Mouse (Mus musculus): ENCODE measurements around the gene Ciao2a. TPM values are rescaled to one million over a fixed set of nuclear protein-coding genes. Genes with fewer than 3 reads are reported as not detected.

The Ciao2a gene
- polyA plus RNA-seq, 1 experiment = 7.4 TPM

DNA sequence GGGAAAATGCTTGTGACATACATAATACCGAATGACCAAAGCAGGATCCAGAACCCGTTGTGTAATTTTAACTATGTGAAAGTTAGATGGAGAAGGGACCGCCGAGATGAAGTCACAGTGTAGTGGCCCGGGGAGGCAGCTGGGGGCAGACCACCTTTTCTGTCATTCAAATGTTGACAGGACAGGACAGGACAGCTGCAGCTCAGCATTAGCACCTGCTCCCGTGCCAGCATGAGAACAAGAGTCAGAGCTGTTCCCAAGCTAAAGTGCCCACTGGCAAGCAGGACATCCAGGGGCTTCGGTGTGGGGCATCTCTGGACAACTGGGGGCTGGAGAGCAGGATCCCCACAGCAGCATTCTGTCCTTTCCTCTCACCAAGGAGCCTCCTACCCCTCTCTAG is 39.3 kb upstream of the Ciao2a start:
- no peak for DNase-seq (ENCODE audit: low read depth in 1 of 2, low spot score in 2 of 2)
- Histone ChIP-seq H3K4me1 (ENCODE audit: control insufficient read depth, insufficient read depth, insufficient read length) (no peaks in the 10 kb centered on the region), H3K27ac (ENCODE audit: insufficient read depth, low read length) (no peak overlapping the region), H3K27me3 (ENCODE audit: control insufficient read depth, insufficient read depth, low read length) (no peaks in the 10 kb centered on the region), H3K36me3 (ENCODE audit: control insufficient read depth, insufficient read depth, low read length) (peaks cover 20% of the 10 kb centered on the region), H3K4me3 (ENCODE audit: extremely low read depth, insufficient read depth, insufficient read length) (no peak overlapping the region)
- WGBS = 95% methylated on average over 7 of the region's 7 CpGs
- TF ChIP-seq CTCF (IDR thresholded peaks at IDR 0.05; ENCODE audit: extremely low read depth, insufficient read depth, insufficient read length, insufficient replicate concordance) = no peak
- no peak for TF ChIP-seq POLR2A (IDR thresholded peaks at IDR 0.05; ENCODE audit: low read depth, low read length)

GRCm38 (mm10) chr9:66088411-66088810 is 38.0 kb upstream of the Ciao2a start:
- TF ChIP-seq CTCF (IDR thresholded peaks at IDR 0.05; ENCODE audit: extremely low read depth, insufficient read depth, insufficient read length, insufficient replicate concordance) = peak; percentile 48; the same call in 1 of the 2 replicates
- no peak for TF ChIP-seq POLR2A (IDR thresholded peaks at IDR 0.05; ENCODE audit: low read depth, low read length)
- Histone ChIP-seq H3K4me3 (ENCODE audit: extremely low read depth, insufficient read depth, insufficient read length) (no peak overlapping the region), H3K4me1 (ENCODE audit: control insufficient read depth, insufficient read depth, insufficient read length) (no peaks in the 10 kb centered on the region), H3K36me3 (ENCODE audit: control insufficient read depth, insufficient read depth, low read length) (peaks cover 32% of the 10 kb centered on the region), H3K27me3 (ENCODE audit: control insufficient read depth, insufficient read depth, low read length) (no peaks in the 10 kb centered on the region), H3K27ac (ENCODE audit: insufficient read depth, low read length) (no peak overlapping the region)
- 67% methylated on average over 4 of the region's 4 CpGs for WGBS
- peak in 1 of 2 experiments; percentile 29 for DNase-seq (ENCODE audit: low read depth in 1 of 2, low spot score in 2 of 2)

- no peak for TF ChIP-seq CTCF (IDR thresholded peaks at IDR 0.05; ENCODE audit: extremely low read depth, insufficient read depth, insufficient read length, insufficient replicate concordance)
- no peak for TF ChIP-seq POLR2A (IDR thresholded peaks at IDR 0.05; ENCODE audit: low read depth, low read length)
- Histone ChIP-seq H3K27me3 (ENCODE audit: control insufficient read depth, insufficient read depth, low read length) (no peaks in the 10 kb centered on the region), H3K36me3 (ENCODE audit: control insufficient read depth, insufficient read depth, low read length) (peaks cover 47% of the 10 kb centered on the region), H3K27ac (ENCODE audit: insufficient read depth, low read length) (no peak overlapping the region), H3K4me1 (ENCODE audit: control insufficient read depth, insufficient read depth, insufficient read length) (no peaks in the 10 kb centered on the region), H3K4me3 (ENCODE audit: extremely low read depth, insufficient read depth, insufficient read length) (no peak overlapping the region)
- WGBS = 91% methylated on average over 13 of the region's 13 CpGs
- DNase-seq (ENCODE audit: low read depth in 1 of 2, low spot score in 2 of 2) = no peak
These were observed 35.7 kb upstream of the Ciao2a start for GRCm38 (mm10) chr9:66090593-66091244.

GRCm38 (mm10) chr9:66091327-66092231 is 34.8 kb upstream of the Ciao2a start:
- TF ChIP-seq POLR2A (IDR thresholded peaks at IDR 0.05; ENCODE audit: low read depth, low read length) = no peak
- no peak for TF ChIP-seq CTCF (IDR thresholded peaks at IDR 0.05; ENCODE audit: extremely low read depth, insufficient read depth, insufficient read length, insufficient replicate concordance)
- Histone ChIP-seq H3K4me3 (ENCODE audit: extremely low read depth, insufficient read depth, insufficient read length) (no peak overlapping the region), H3K4me1 (ENCODE audit: control insufficient read depth, insufficient read depth, insufficient read length) (no peaks in the 10 kb centered on the region), H3K27me3 (ENCODE audit: control insufficient read depth, insufficient read depth, low read length) (no peaks in the 10 kb centered on the region), H3K36me3 (ENCODE audit: control insufficient read depth, insufficient read depth, low read length) (peaks cover 49% of the 10 kb centered on the region), H3K27ac (ENCODE audit: insufficient read depth, low read length) (no peak overlapping the region)
- 91% methylated on average over 6 of the region's 6 CpGs for WGBS
- no peak for DNase-seq (ENCODE audit: low read depth in 1 of 2, low spot score in 2 of 2)

GRCm38 (mm10) chr9:66092664-66093063 is 33.7 kb upstream of the Ciao2a start:
- H3K4me3 ChIP-seq (ENCODE audit: extremely low read depth, insufficient read depth, insufficient read length) = no peak overlapping the region
- no peaks in the 10 kb centered on the region for H3K27me3 ChIP-seq (ENCODE audit: control insufficient read depth, insufficient read depth, low read length)
- no peak for DNase-seq (ENCODE audit: low read depth in 1 of 2, low spot score in 2 of 2)
- 85% methylated on average over 2 of the region's 2 CpGs for WGBS
- TF ChIP-seq POLR2A (IDR thresholded peaks at IDR 0.05; ENCODE audit: low read depth, low read length) = no peak
- no peak for TF ChIP-seq CTCF (IDR thresholded peaks at IDR 0.05; ENCODE audit: extremely low read depth, insufficient read depth, insufficient read length, insufficient replicate concordance)
- H3K27ac ChIP-seq (ENCODE audit: insufficient read depth, low read length) = no peak overlapping the region
- H3K36me3 ChIP-seq (ENCODE audit: control insufficient read depth, insufficient read depth, low read length) = peaks cover 52% of the 10 kb centered on the region
- no peaks in the 10 kb centered on the region for H3K4me1 ChIP-seq (ENCODE audit: control insufficient read depth, insufficient read depth, insufficient read length)

DNA sequence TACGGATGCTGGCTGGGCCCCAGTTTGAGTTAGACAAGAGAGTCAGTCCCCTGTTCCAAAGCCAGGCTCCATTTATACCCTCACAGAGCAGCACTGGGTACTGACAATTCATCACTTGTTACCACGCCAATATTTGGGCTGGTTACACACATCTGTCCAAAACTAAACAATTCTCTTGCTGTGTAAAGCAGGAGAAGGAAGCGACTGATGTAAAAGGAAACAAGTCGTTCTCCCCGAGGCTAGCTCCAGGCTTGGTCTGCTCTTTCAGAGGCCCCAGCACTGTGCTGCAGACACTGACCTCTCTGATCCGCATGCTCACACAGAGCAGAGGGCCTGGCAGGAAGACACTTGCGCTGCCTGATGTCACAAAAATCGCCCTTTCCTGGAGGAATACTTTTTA is 24.8 kb upstream of the Ciao2a start:
- 91% methylated on average over 8 of the region's 8 CpGs for WGBS
- H3K4me1 ChIP-seq (ENCODE audit: control insufficient read depth, insufficient read depth, insufficient read length) = no peaks in the 10 kb centered on the region
- H3K27ac ChIP-seq (ENCODE audit: insufficient read depth, low read length) = no peak overlapping the region
- no peaks in the 10 kb centered on the region for H3K27me3 ChIP-seq (ENCODE audit: control insufficient read depth, insufficient read depth, low read length)
- no peak for DNase-seq (ENCODE audit: low read depth in 1 of 2, low spot score in 2 of 2)
- peaks cover 45% of the 10 kb centered on the region for H3K36me3 ChIP-seq (ENCODE audit: control insufficient read depth, insufficient read depth, low read length)
- no peak overlapping the region for H3K4me3 ChIP-seq (ENCODE audit: extremely low read depth, insufficient read depth, insufficient read length)
- TF ChIP-seq POLR2A (IDR thresholded peaks at IDR 0.05; ENCODE audit: low read depth, low read length) (no peak), CTCF (IDR thresholded peaks at IDR 0.05; ENCODE audit: extremely low read depth, insufficient read depth, insufficient read length, insufficient replicate concordance) (no peak)
